Mouse (Mus musculus) heart, embryonic 14.5 days (tissue): ENCODE data around the gene C1s2. TPM values are rescaled to one million over a fixed set of nuclear protein-coding genes. Genes with fewer than 3 reads are reported as not detected.

ENCODE experiments used
- ATAC-seq: fragments of 200-750 bp; cut with Nextera tagmentation; 2 replicates; pipeline ENCODE4 v1.8.0; 2017; ENCODE audit warnings: low read depth, moderate TSS enrichment; ENCODE audit not compliant: insufficient number of reproducible peaks, insufficient read depth, low FRiP score
- H3K27ac ChIP-seq, 2 experiments: fragments of 200-500 bp in 1 of 2; fragments of 300-500 bp in 1 of 2; sonication (generic) in 1 of 2; replicated peaks in 1 of 2; 2 replicates each; pipeline ENCODE4 v1.5.1; 2012 to 2014; ENCODE audit warnings: low read depth in 2 of 2, low read length in 2 of 2, control low read depth in 1 of 2, mild to moderate bottlenecking in 1 of 2, mixed read lengths in 1 of 2; ENCODE audit not compliant: control insufficient read depth in 1 of 2, insufficient read depth in 1 of 2
- H3K27me3 ChIP-seq: fragments of 300-500 bp; sonication (generic); 2 replicates; pipeline ENCODE4 v1.6.1; 2014; ENCODE audit warnings: mild to moderate bottlenecking, low read length, control low read depth; ENCODE audit not compliant: control insufficient read depth, insufficient read depth
- H3K36me3 ChIP-seq: fragments of 300-500 bp; sonication (generic); 2 replicates; pipeline ENCODE4 v1.6.1; 2014; ENCODE audit warnings: mild to moderate bottlenecking, control low read depth, low read length, mixed read lengths; ENCODE audit not compliant: control insufficient read depth, insufficient read depth
- H3K4me1 ChIP-seq, 2 experiments: fragments of 200-500 bp in 1 of 2; fragments of 300-500 bp in 1 of 2; sonication (generic) in 1 of 2; 2 replicates each; pipeline ENCODE4 v1.6.1; 2012 to 2014; ENCODE audit warnings: low read length in 2 of 2, control low read depth in 1 of 2, mixed read lengths in 1 of 2; ENCODE audit not compliant: control insufficient read depth in 2 of 2, insufficient read depth in 2 of 2
- H3K4me2 ChIP-seq: fragments of 300-500 bp; sonication (generic); 2 replicates; pipeline ENCODE4 v1.6.1; 2014; ENCODE audit warnings: mild to moderate bottlenecking, low read length
- H3K4me3 ChIP-seq, 2 experiments: fragments of 200-500 bp in 1 of 2; fragments of 300-500 bp in 1 of 2; sonication (generic) in 1 of 2; 2 replicates each; pipeline ENCODE4 v1.5.1; 2012 to 2014; ENCODE audit warnings: low read length in 2 of 2, mild to moderate bottlenecking in 2 of 2, control low read depth in 1 of 2, low read depth in 1 of 2, moderate library complexity in 1 of 2; ENCODE audit not compliant: control insufficient read depth in 1 of 2, insufficient read depth in 1 of 2
- H3K9ac ChIP-seq: fragments of 300-500 bp; sonication (generic); 2 replicates; pipeline ENCODE4 v1.6.1; 2014; ENCODE audit warnings: mild to moderate bottlenecking, low read length
- H3K9me3 ChIP-seq: fragments of 300-500 bp; sonication (generic); 2 replicates; pipeline ENCODE4 v1.6.1; 2016; ENCODE audit warnings: low read length, control low read depth; ENCODE audit not compliant: control insufficient read depth
- WGBS: fragments of 180-500 bp; shearing (Covaris S2); extraction: QIAGEN DNeasy Blood & Tissue Kit; methylation state at CpG from one replicate; pipeline ENCODE4 v1.1.7; 2014; 5-methylcytosine and 5-hydroxymethylcytosine counted together
- polyA plus RNA-seq: library from polyadenylated mRNA; unstranded; fragments of >200 nt; fragmentation: Nextera tagmentation; extraction: Ambion mirVana; gene quantifications from 2 replicates; pipeline ENCODE4 v1.2.1, GENCODE M21; 2014

Gene C1s2
- polyA plus RNA-seq, 1 experiment from 2014 or later = not detected

DNA sequence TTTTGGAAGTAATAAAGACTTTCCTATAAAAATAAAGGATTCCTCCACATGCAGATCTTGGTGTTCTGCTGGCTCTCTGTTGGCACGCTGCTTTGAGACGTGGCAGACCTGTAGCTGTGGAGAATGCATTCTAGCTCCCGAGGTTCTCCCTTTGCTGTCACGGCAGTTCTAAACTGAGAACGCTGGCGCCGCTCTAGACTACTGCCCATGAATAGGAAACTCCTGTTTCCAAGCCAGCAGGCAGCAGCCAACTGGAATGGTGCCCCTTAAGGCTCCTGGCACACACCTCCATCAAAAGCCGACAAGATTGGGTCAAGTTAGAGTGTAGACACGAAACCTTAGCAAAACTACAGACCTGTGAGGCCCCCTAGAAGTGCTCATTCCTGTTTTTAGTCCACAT lies 37.7 kb upstream of the C1s2 start:
- no peak overlapping the region for H3K4me3 ChIP-seq
- WGBS = 89% methylated on average over 9 of the region's 9 CpGs
- H3K4me1 ChIP-seq = peaks cover 0 to 2% of the 10 kb centered on the region in 2 experiments; a peak in 1 of 4 replicates
- no peak overlapping the region for H3K4me2 ChIP-seq
- peaks cover 4% of the 10 kb centered on the region; the same call in 1 of the 2 replicates for H3K36me3 ChIP-seq
- no peak for ATAC-seq
- H3K9ac ChIP-seq = no peak overlapping the region
- no peaks in the 10 kb centered on the region for H3K27me3 ChIP-seq
- no peaks in the 10 kb centered on the region for H3K9me3 ChIP-seq
- H3K27ac ChIP-seq = no peak overlapping the region

DNA sequence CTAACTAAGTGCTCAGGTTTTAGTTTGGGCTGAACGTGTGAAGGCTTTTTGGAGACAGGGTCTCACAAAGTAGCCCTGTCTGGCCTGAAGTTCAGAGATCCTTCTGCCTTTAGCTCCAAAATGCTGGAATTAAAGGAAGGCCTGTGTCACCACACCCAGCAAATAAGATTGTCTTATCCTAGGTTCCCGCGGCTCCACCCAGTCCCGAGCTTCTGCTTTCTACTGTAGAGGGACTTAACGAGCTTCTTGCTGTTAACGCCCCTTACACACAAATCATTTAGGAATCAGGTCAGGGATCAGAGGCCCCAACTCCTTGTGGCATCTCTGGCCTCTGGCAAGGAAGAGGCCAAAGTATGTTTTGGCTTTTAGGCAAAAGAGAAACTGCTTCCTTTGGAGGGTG lies 36.2 kb upstream of the C1s2 start:
- H3K36me3 ChIP-seq = peaks cover 4% of the 10 kb centered on the region; the same call in 1 of the 2 replicates
- no peak overlapping the region for H3K4me2 ChIP-seq
- H3K27ac ChIP-seq = no peak overlapping the region
- no peaks in the 10 kb centered on the region for H3K27me3 ChIP-seq
- H3K9me3 ChIP-seq = no peaks in the 10 kb centered on the region
- no peak overlapping the region for H3K9ac ChIP-seq
- H3K4me3 ChIP-seq = no peak overlapping the region
- no peak for ATAC-seq
- WGBS = 48% methylated on average over 6 of the region's 6 CpGs
- H3K4me1 ChIP-seq = peaks cover 0 to 2% of the 10 kb centered on the region in 2 experiments; a peak in 1 of 4 replicates

DNA sequence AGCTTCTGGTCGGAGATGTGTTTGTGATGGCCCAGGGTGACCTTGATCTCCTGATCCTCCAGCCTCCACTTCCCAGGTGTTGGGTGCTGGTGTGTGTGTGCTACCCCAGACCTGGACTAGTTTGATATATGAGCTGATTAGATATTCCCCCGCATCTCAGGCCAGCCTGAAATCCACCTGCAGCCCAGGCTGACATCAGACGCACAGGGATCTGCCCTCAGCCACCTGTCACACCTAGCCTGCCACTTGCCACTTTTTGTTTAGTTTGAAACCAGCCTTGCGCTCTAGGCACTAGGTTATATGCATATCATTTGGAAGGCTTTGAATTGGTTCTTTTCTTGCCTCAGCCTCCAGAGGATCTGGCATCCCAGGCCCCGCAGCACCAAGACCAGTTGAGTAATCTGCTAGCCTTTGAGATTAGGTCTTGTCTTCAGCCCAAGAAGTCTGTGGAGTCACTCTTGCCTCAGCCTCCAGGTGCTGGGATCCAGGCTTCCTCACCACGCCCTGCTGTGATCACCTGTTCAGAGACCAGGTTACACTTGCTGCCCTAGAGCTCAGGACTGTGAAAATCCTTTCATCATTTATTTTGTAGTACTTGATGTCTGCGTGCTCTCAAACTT lies 34.5 kb upstream of the C1s2 start:
- Histone ChIP-seq H3K9me3 (no peaks in the 10 kb centered on the region), H3K4me3 (no peak overlapping the region), H3K4me1 (peaks cover 0 to 2% of the 10 kb centered on the region in 2 experiments; a peak in 1 of 4 replicates), H3K9ac (no peak overlapping the region), H3K36me3 (peaks cover 4% of the 10 kb centered on the region), H3K27ac (no peak overlapping the region), H3K4me2 (no peak overlapping the region), H3K27me3 (no peaks in the 10 kb centered on the region)
- ATAC-seq = no peak
- WGBS = 88% methylated on average over 7 of the region's 7 CpGs

DNA sequence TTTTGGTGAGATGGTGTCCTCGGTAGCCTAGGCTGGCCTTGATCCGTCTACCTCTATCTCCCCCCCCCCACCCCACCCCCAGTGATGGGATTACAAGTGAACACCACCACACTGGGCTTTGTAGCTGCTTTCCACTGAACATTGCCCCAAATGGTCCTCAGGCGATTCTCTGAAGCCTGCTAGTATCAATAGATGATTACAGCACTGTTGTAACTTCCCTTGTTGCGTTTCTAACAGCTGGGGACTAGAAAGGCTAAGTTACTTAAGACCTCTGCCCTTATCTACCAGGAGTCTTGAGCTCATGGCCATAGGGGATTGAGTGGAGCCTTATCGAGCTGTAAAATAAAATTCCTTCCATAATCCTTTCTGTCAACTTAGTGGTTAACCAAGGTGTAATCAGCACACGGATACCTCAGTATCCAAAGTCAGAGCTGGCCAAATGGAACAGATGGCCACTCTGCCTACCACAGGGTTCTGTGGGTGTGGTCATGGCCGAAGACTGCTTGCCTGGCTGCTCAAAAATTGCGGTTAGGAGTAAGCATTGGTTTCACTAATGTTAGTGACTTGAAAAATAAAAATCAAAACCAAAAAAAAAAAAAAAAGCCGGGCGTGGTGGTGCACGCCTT lies 33.5 kb upstream of the C1s2 start:
- Histone ChIP-seq H3K9me3 (no peaks in the 10 kb centered on the region), H3K4me3 (no peak overlapping the region), H3K4me1 (peaks cover 0 to 2% of the 10 kb centered on the region in 2 experiments; a peak in 1 of 4 replicates), H3K27ac (no peak overlapping the region), H3K4me2 (no peak overlapping the region), H3K36me3 (no peaks in the 10 kb centered on the region; the same call in 1 of the 2 replicates), H3K9ac (no peak overlapping the region), H3K27me3 (no peaks in the 10 kb centered on the region)
- ATAC-seq = no peak
- WGBS = 74% methylated on average over 10 of the region's 11 CpGs

DNA sequence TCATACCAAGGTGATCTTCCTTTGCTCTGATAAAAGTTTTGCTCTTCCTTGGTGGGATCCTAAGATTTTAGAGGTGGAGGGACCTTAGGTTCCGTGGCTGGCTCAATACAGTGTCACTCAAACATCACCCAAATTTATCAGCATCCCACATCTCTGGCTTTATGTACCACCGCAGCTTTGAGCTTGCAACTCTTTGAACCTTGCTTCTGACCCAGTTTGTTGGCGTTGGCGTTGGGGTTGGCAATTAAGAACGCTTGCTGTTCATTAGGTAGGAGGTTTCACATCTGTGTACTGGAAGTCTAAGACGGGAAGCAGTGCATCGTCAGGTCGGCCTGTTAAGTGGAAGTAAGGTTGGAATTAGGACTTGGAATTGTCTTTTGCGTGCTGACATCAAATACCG lies 29.1 kb upstream of the C1s2 start:
- no peak overlapping the region for H3K27ac ChIP-seq
- H3K9ac ChIP-seq = no peak overlapping the region
- no peaks in the 10 kb centered on the region for H3K9me3 ChIP-seq
- peaks cover 0 to 7% of the 10 kb centered on the region in 2 experiments; a peak in 3 of 4 replicates for H3K4me1 ChIP-seq
- no peak overlapping the region for H3K4me2 ChIP-seq
- no peaks in the 10 kb centered on the region; the same call in 1 of the 2 replicates for H3K36me3 ChIP-seq
- H3K27me3 ChIP-seq = no peaks in the 10 kb centered on the region
- WGBS = 93% methylated on average over 10 of the region's 10 CpGs
- H3K4me3 ChIP-seq = no peak overlapping the region
- no peak for ATAC-seq

DNA sequence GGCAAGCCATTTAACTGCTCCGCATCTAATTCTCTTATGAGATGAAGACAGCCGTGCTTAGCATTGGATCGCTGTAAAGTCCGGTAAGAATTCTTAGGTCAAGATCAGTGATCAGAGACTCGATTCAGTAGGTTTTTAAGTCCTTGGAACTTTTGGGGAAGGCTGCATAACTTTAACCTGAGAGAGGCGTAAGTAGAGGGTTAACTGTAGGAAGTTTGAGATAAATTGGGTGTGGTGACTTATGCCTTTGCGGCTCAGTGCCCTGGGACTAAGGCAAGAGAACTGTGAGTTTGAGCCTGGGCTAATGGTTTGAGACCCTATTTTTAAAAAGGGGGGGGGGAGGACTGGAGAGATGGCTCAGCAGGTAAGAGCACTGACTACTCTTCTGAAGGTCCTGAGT lies 28.4 kb upstream of the C1s2 start:
- no peaks in the 10 kb centered on the region; the same call in 1 of the 2 replicates for H3K36me3 ChIP-seq
- H3K27me3 ChIP-seq = no peaks in the 10 kb centered on the region
- ATAC-seq = no peak
- H3K27ac ChIP-seq = no peak overlapping the region
- H3K9me3 ChIP-seq = no peaks in the 10 kb centered on the region
- no peak overlapping the region for H3K4me3 ChIP-seq
- peak overlapping the region; percentile 77 for H3K4me2 ChIP-seq
- no peak overlapping the region for H3K9ac ChIP-seq
- peaks cover 0 to 7% of the 10 kb centered on the region in 2 experiments; a peak in 3 of 4 replicates for H3K4me1 ChIP-seq
- 84% methylated on average over 7 of the region's 7 CpGs for WGBS

DNA sequence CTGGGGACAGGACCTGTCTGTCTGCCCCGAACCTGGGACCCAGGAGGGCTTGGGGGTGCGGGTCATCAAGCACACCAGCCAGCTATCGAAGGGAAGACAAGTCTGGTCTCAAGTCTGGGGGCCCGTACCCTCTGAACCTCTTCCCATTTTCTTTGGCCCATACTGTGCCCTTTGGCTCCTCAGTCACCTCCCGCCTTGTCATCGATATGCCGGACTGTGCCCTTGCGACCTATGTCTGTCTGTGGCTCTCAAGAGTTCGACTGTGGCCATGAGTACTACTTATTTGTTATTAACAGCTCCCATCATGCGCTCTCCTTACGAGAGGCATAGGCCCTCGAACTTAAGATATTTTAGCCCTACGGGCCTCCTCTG lies 27.5 kb upstream of the C1s2 start:
- no peak for ATAC-seq
- 15% methylated on average over 13 of the region's 13 CpGs for WGBS
- Histone ChIP-seq H3K4me2 (peak overlapping the region; percentile 77), H3K9ac (peak overlapping the region; percentile 69), H3K27ac (peak overlapping the region; percentile 50 to 83; a peak in 3 of 4 replicates), H3K4me1 (peaks cover 0 to 7% of the 10 kb centered on the region in 2 experiments; a peak in 3 of 4 replicates), H3K9me3 (no peaks in the 10 kb centered on the region), H3K27me3 (no peaks in the 10 kb centered on the region), H3K4me3 (peak overlapping the region; percentile 69 to 94), H3K36me3 (no peaks in the 10 kb centered on the region; the same call in 1 of the 2 replicates)
